Mouse (Mus musculus): ENCODE results near the gene Commd1. TPM values are rescaled to one million over a fixed set of nuclear protein-coding genes. Genes with fewer than 3 reads are reported as not detected.

Commd1 gene
- total and polyA plus RNA-seq, 3 experiments: 102 to 113 TPM; not detected in 1

- H3K9ac ChIP-seq (ENCODE audit: control insufficient read depth, low read depth, low read length, poor library complexity, severe bottlenecking): peak overlapping the region; percentile 77
- H3K9me3 ChIP-seq (replicated peaks; ENCODE audit: insufficient read depth, low read length): no peaks in the 10 kb centered on the region
- peaks cover 0 to 19% of the 10 kb centered on the region in 2 experiments; a peak in 2 of 4 replicates for H3K36me3 ChIP-seq (ENCODE audit: control insufficient read depth in 1 of 2, insufficient read depth in 2 of 2, low read length in 2 of 2)
- H3K4me1 ChIP-seq (ENCODE audit: control insufficient read depth in 1 of 2, insufficient read depth in 2 of 2, low read length in 2 of 2): peaks cover 7 to 14% of the 10 kb centered on the region in 2 experiments
- no peaks in the 10 kb centered on the region for H3K27me3 ChIP-seq (ENCODE audit: control insufficient read depth in 1 of 2, insufficient read depth in 2 of 2, low read length in 2 of 2)
- H3K79me2 ChIP-seq (ENCODE audit: control insufficient read depth, insufficient read depth, low read length, poor library complexity): no peaks in the 10 kb centered on the region; the same call in 1 of the 2 replicates
- H3K4me3 ChIP-seq (ENCODE audit: control insufficient read depth in 1 of 2, insufficient read depth in 1 of 2, low read depth in 2 of 2, low read length in 2 of 2): peak overlapping the region; percentile 44 to 76
- DNase-seq (ENCODE audit: low read depth, low spot score): peak; percentile 85
- H3K27ac ChIP-seq (ENCODE audit: control insufficient read depth, low read depth, low read length): peak overlapping the region; percentile 82
- TF ChIP-seq POLR2A (IDR thresholded peaks at IDR 0.05; ENCODE audit: control insufficient read depth in 1 of 2, insufficient read depth in 1 of 2, low read depth in 1 of 2, low read length in 2 of 2, poor library complexity in 1 of 2) (peak in 1 of 2 experiments; percentile 51; a peak in 2 of 4 replicates), CHD1 (IDR thresholded peaks at IDR 0.05; ENCODE audit: low read depth, low read length) (peak; percentile 19; the same call in 1 of the 2 replicates), ZC3H11A (IDR thresholded peaks at IDR 0.05; ENCODE audit: low read depth, low read length) (peak; percentile 37), ZMIZ1 (IDR thresholded peaks at IDR 0.05; ENCODE audit: low read depth, low read length) (peak; percentile 74), USF1 (IDR thresholded peaks at IDR 0.05; ENCODE audit: low read depth, low read length) (no peak), ZKSCAN1 (IDR thresholded peaks at IDR 0.05; ENCODE audit: low read depth, low read length) (no peak), MYB (IDR thresholded peaks at IDR 0.05; ENCODE audit: low read depth, low read length) (0 out of 2 replicates have a peak, but pooled peaks have one; percentile 44), BHLHE40 (IDR thresholded peaks at IDR 0.05; ENCODE audit: borderline replicate concordance, low read depth, low read length) (no peak), TAL1 (IDR thresholded peaks at IDR 0.05; ENCODE audit: low read length) (peak; percentile 35), TCF12 (IDR thresholded peaks at IDR 0.05; ENCODE audit: low read depth, low read length) (peak; percentile 39), RCOR1 (IDR thresholded peaks at IDR 0.05; ENCODE audit: low read depth, low read length) (peak; percentile 21; the same call in 1 of the 2 replicates), CTCF (IDR thresholded peaks at IDR 0.05 in 2 of 3, conservative IDR thresholded peaks at IDR 0.05 in 1 of 3; ENCODE audit: control insufficient read depth in 1 of 3, insufficient read depth in 1 of 3, low read depth in 2 of 3, low read length in 3 of 3, poor library complexity in 1 of 3, severe bottlenecking in 1 of 3) (no peak), UBTF (IDR thresholded peaks at IDR 0.05; ENCODE audit: borderline replicate concordance, insufficient read depth, low read depth, low read length) (no peak), EP300 (IDR thresholded peaks at IDR 0.05; ENCODE audit: low read depth in 1 of 2, low read length in 2 of 2) (peak; percentile 57 to 61), POLR2AphosphoS2 (IDR thresholded peaks at IDR 0.05; ENCODE audit: low read length) (peak; percentile 83; the same call in 1 of the 2 replicates), GABPA (IDR thresholded peaks at IDR 0.05; ENCODE audit: low read depth, low read length) (no peak), NELFE (IDR thresholded peaks at IDR 0.05; ENCODE audit: low read depth, low read length) (peak; percentile 42; the same call in 1 of the 2 replicates), MXI1 (IDR thresholded peaks at IDR 0.05; ENCODE audit: low read depth, low read length) (peak; percentile 70), ELF1 (IDR thresholded peaks at IDR 0.05; ENCODE audit: low read depth, low read length) (peak; percentile 78), ZNF384 (IDR thresholded peaks at IDR 0.05; ENCODE audit: low read depth, low read length) (no peak), MAX (IDR thresholded peaks at IDR 0.05; ENCODE audit: low read length) (peak; percentile 61; the same call in 1 of the 2 replicates), GATA1 (IDR thresholded peaks at IDR 0.05; ENCODE audit: low read depth, low read length) (peak; percentile 89), SMC3 (IDR thresholded peaks at IDR 0.05; ENCODE audit: low read depth, low read length) (peak; percentile 22; the same call in 1 of the 2 replicates), POLR2AphosphoS5 (IDR thresholded peaks at IDR 0.05; ENCODE audit: borderline replicate concordance, low read depth, low read length) (no peak), MYC (IDR thresholded peaks at IDR 0.05; ENCODE audit: low read depth, low read length) (peak; percentile 60; the same call in 1 of the 2 replicates), SIN3A (IDR thresholded peaks at IDR 0.05; ENCODE audit: low read length) (peak; percentile 63; the same call in 1 of the 2 replicates), NRF1 (IDR thresholded peaks at IDR 0.05; ENCODE audit: insufficient read depth, low read depth, low read length, poor library complexity, severe bottlenecking) (no peak), CHD2 (IDR thresholded peaks at IDR 0.05; ENCODE audit: low read length) (no peak), TBP (IDR thresholded peaks at IDR 0.05; ENCODE audit: low read depth, low read length) (peak; percentile 68), ETS1 (IDR thresholded peaks at IDR 0.05; ENCODE audit: low read depth, low read length) (peak; percentile 39; the same call in 1 of the 2 replicates), USF2 (IDR thresholded peaks at IDR 0.05; ENCODE audit: borderline replicate concordance in 1 of 2, insufficient read depth in 1 of 2, low read depth in 1 of 2, low read length in 2 of 2) (peak in 1 of 2 experiments; percentile 27; a peak in 1 of 4 replicates), MAZ (IDR thresholded peaks at IDR 0.05; ENCODE audit: low read depth, low read length) (peak; percentile 30; the same call in 1 of the 2 replicates), MEF2A (IDR thresholded peaks at IDR 0.05; ENCODE audit: extremely low read depth, insufficient replicate concordance, low read depth, low read length, poor library complexity, severe bottlenecking) (no peak), HCFC1 (IDR thresholded peaks at IDR 0.05; ENCODE audit: low read depth, low read length) (peak; percentile 68), KAT2A (conservative IDR thresholded peaks at IDR 0.05; ENCODE audit: low read depth, low read length) (no peak)
Observed at GRCm38 (mm10) chr11:22871628-22872306, 110.4 kb downstream of the Commd1 start.
